Mouse (Mus musculus) skeletal muscle tissue, adult 2 months (tissue): ENCODE results near the gene Ydjc.

Experiments
- DNase-seq: peaks from one replicate; pipeline ENCODE4 v3.0.0-alpha.2; 2012; ENCODE audit warnings: low read depth, low spot score

Ydjc gene

DNA sequence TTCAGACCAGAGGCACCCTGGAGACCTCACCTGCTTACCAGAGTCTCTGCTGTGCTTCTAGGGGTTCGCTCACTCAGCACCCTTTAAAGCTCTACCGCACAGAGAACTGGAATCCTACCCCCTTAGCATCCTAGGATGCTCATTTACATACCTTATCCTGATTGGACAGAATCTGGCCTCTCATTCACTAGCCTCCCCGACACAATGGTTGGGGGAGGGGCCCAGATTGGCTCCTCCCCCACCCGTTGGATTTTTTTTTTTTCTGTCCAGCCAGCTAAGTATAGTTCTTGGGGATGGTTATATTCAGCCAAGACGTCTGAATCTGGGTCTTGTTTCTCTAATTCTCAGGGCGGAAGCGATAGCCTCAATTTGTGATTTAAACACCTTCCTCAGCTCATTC lies at the start of gene Ydjc:
Ydjc (plus strand) TSS at position 283 of the 400 bp plus-strand sequence.
- no peak for DNase-seq

DNA sequence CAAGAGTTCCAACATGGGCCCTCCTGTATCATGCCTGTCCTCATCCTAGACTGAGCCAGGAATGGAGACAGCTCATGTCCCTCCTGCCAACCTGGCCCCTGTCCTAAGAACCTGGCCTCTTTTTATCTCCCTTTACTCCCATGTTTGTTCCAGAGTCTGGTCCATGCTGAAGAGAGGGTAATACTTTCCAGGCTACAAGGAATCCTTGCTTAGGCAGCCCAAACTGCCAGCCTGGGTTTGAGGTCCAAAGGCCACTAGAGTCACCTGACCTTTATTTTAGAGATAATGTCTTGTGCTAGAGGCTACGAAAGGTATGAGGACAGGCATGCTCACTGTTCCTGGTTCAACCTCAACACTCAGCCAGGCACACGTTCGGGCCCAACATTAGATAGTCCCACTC lies 47.5 kb upstream of the Ydjc start:
- no peak for DNase-seq

DNA sequence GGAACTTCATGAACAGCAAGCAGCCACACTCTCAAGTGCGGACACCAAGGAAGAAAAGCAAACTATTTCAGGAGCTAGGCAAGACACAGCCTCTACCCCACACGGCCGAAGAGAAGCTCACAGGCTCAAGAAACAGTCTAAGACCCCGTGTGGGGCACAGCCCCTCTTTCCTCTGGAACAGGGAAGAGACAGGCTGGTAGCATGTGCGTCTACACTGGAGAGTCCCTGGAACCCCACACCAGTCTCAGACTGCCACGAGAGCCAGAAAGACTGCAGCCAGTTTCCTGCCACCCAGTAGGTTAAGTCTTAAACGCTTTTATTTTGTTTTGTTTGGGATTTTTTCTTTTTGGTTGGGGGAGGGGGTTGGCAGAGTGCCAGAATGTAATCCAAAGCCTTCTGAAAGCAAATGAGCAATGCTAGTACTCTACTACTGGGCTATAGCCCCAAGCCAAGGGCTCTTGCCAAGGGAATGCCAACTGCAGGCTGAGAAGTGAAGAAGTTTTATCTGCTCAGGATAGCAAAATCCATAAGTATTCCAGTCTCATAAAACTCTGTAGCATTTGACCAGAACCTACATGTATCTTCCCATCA lies 41.7 kb upstream of the Ydjc start:
- no peak for DNase-seq

DNA sequence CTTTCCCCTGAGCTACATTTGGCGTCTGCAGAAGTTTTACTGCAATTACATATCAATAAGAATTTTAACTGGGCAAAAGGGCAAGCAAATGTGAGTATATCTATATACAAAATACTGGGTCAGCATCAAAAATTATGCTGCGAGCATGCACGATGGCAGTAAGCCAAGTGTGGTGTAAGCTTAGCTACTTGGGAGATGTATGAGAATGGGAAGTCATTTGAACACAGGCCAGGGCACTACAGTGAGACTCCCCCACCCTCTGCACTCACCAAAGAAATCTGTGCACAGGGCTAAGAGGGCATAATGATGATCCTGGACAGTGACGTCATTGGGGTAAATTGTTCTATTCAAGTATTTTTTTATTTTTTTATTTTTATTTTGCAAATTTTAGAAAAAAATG lies 39.8 kb upstream of the Ydjc start:
- DNase-seq: no peak

DNA sequence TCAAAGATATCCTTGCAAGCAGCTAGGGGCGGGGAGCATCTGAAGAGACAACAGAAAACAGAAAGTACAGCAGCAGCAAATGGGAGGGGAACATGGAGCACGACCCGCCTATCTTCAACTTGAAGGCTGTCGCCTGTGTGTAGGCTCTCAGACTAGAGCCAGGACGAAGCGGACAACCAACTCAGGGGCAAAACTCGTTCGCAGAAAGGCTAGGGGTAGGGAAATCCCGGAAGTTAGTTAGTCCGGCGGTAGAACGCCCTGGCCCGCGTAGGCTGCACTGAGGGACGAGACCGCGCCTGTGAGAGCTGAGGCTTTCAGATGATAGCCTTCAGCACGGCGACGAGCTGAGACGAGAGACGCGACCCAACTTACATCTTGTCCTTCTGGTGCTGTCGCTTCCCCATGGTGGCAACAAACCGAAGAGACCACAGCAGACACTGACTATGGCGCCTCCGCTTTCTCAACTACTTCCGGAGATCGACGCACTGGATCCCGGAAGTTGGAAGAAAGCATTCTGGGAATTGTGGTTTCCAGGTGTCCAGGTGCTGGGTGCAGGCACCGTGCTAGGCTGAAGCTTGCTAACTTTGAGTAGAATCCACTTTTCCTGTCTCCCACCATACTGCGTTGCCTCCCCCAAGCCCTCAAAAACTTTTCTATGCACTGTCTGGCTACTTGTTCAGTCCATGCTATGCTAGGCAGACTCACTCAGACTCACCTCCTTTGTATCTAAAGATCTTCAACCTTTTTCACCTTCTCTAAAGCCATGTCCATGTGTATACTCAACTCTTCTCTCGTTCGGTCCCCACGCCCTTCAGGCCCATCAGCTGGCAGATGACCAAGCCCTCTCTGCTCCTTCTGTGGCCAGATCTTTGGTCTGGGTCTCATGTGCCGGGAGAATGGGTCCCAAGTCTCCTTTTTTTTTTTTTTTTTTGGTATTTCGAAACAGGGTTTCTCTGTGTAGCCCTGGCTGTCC lies 33.4 kb upstream of the Ydjc start, which contains the start of gene Ppil2:
Ppil2 (minus strand) TSS at position 487 of the 973 bp plus-strand sequence.
- DNase-seq: peak; percentile 60

DNA sequence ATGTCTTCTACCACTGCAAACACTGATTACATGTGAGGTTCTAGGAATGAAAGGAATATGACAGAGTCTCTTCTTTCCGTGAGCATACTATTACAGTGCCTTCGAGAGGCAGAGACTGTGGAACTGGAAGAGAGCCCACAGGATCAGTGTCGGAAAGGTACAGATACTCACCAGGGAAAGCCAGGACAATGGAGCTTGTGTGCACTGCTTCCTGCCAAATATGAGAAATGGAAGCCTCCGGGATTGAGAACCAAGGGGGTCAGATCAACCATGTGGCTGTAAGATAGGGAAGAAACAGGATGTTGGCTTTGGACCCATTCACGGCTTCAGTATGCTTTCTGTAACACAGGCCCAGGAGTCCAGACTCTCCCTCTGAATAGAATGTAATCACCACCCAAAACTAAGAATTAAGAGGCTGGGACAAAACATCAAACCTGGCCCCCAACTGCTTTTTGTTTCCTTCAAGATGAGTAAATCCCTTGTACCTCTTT lies 27.1 kb upstream of the Ydjc start:
- no peak for DNase-seq

DNA sequence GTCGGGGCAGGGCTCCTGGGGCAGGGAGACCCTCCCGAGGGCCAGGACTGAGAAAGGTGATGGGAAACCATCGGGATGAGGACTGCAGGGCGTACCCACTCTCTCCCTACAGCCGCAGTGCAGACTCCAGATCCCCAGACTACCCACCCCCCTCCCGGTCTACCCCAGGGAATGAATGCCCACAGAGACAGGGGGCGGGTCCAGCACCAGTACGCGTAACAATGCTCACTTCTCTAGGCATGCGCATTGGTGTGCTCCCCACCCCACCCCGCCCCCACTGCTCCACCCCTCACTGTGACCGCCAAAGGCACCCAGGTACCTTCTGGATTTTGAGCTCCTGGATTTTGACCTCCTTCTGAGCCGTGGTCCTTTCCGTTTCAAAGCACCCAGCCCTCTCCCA lies 22.9 kb upstream of the Ydjc start:
- no peak for DNase-seq

DNA sequence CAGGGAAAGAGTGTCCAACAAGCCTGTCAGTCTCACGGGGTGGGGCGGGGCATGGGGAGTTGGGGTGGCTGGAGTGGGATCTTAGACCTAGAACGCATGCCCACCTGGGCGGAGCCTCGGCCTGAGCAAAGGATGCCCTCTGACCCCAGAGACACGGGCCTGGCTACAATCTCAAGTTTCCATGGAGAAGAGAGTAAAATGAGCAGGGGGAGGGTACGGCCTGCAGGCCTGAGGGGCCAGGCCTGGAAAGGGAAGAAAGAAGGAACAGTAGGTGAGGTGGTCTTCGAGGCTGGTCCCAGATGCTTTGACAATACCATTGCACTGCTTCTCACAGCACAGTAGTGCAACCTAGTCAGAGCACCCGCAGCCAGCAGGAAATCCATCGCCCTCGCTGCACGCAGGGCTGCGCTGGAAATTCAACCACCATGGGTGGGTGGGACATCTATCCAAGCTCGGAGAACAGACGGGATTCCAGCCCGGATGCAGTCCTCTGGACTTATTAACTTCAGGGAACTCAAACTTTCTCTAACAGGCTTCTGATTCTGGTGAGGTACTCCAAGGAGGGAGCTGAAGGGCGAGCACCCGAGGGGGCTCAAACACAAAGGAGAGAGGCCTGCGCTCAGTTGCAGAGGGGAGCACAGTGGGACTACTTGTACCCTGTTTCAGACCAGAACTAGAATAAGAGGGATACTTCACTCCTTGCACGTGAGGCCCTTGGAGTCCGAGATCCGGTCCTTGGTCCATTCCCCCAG lies 20.1 kb upstream of the Ydjc start:
- DNase-seq: no peak

DNA sequence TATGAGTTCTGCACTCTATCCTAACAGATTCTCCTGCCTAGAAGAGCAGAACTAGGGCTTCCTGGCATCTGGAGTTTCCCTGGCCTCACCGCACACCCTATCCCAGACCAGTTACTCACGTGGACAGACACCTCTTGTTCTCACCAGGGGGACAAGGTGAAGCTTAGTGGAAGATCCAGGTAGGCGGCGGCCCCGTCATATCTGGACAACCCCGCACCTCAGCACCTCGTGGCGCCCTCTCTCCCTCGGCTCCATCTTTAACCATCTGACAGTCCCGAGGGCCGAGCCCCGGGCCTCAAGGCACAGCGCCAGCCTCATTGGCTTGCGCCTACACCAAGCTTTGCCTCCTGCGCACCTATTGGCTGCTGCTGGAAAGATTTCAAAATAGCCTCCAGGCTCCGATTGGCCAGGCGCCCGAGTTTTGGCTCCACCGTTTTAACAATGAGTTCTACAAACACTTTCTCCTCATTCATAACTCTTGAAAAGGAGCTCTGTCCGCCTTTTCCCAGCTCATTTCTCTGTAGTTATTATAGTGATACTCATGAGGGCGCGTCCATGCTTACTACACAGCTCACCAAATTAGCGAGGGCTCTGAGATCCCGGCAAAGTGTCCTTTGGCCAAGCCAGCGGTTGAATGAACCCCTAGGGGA lies 19.4 kb upstream of the Ydjc start, which contains the start of gene 2610318N02Rik:
2610318N02Rik (minus strand) TSS at position 297 of the 650 bp plus-strand sequence.
- DNase-seq: no peak

DNA sequence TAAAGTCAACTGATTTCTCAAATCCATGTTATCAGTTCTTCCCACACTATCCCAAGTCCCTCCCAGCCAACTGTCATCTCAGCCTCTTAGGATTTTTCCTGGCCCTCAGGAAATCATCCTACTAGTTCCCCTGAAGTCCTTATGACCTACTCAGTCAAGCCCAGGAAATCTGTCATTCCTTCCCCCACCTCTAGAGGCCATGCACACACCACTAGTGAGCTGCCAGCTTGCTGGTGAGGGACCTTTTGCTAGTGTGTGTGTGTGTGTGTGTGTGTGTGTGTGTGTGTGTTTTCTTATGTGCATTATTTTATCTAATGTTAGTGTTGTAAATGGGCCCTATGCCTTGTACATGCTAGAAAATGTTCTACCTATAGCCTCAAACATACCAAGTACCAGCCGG lies 17.1 kb upstream of the Ydjc start:
- DNase-seq: no peak

DNA sequence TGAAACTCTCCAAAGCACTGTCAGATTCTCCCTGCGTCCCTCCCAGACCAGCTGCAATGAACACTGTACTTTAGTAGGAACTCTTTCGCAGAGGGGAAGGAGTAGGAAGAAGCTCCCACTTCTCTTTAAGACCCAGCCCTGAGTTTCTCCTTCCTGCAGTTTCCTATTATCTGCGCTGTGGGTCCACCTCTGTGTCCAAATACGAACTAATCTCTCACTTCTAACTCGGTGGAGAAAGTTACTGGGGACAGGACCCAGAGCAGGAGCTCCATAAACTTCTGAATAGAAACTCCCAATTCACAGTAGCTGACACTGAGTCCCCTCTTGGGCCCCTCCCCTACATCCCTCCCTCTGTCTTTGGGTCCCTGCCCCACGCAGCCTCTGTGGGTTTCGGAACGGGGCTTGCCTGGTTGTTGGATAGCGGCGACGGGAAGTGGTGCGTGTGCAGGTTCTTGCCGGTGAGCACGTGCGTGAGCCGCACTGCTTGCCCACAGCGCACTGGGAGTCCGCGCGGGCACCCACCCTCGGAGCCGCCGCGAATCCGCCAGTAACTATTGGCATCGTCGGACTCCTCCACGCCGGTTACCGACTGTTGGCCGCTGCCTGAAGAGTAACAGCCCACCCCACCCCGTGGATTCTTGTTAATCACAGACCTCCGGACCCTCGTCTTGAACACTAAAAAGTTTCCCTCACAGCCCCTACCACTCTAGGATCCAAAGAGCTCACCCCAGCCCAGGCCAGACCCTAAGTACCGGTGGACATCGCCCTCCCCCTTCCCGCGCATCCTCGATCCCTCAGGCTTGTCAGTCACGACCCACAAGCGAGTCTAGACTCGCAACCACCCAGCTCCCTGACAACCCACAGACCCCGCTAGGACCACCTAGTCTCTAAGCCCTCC lies 13.0 kb upstream of the Ydjc start:
- DNase-seq: no peak

DNA sequence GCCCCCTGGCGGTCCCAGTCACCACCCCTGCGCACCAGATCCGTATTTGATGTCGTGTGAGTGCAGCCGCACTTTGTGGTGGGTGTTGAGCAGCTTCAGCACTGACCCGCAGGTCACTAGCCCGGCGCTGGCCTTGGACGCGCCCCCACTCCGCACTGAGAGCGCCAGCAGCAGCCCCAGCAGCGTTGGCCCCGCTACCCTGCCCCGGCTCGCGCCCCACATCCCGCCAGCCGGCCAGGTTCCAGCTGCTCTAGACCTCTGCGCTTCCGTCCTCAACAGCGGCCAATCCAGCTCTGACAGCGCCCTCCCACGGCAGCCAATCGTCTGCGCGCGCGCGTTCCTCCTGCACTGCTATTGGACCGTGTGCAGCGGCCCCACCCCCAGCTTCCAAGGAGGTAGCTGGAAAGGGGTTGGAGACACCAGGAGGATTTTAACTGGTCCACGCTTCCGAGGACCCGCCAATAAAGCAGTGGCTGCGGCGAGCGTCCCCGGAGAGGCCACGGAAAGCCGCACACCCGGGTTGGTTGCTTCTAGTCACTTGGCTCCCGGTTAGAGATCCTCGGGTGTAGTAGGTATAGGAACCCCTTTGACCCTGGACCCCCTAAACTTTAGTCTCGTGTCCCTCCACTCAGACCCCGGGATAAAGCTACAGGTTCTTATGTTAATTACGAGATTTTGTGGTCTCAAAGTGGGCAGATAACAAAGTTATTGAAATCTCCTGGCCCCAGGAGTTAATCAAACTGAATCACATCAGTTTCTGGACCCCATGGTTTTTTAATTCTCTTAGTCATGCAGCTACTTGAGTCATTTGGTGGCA lies 12.1 kb upstream of the Ydjc start, which contains the start of gene Sdf2l1:
Sdf2l1 (minus strand) TSS at position 295 of the 817 bp plus-strand sequence.
- DNase-seq: peak; percentile 92

DNA sequence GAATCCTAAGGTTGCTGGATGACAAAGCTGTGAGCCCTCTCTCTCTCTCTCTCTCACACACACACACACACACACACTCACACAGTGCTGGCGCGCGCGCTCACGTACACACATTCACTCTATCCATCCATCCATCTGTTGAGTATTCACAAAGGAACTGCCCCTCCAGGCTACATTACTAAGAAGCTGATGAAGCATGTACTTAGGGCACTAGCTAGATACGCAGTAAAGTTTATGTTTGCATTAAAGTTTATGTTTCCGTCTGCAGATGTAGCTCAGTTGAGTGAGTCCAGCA lies 11.6 kb upstream of the Ydjc start:
- no peak for DNase-seq

DNA sequence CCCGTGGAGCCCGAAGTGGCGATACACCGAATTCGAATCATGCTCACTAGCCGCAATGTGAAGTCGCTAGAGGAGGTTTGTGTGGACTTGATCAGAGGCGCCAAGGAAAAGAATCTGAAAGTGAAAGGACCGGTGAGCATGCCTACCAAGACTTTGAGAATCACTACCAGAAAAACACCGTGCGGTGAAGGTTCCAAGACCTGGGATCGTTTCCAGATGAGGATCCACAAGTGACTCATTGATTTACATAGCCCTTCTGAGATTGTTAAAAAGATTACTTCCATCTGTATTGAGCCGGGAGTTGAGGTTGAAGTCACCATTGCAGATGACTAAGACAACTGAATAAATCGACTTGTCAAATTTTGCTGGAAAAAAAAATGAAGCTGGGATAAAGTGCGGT lies 7.1 kb upstream of the Ydjc start:
- DNase-seq: no peak

DNA sequence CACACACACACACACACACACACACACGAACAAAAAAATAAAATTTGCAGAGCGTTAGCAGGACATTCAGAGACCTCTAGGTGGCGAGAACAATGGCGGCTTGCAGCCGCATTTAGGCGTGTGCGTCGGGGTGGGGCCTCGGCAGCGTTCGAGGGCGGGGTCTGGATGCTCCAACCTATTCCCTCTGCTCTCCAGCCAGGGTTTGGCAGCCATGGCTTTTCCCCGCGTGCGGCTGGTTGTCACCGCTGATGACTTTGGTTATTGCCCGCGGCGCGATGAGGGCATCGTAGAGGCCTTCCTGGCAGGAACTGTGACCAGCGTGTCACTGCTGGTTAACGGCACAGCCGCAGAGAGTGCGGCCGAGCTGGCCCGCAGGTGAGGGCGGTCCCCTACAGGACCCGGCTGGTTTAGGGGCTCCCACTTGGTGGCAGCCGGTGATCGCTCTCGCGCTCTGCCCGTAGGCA lies 2.4 kb downstream of the Ydjc start, which contains the start of gene Ccdc116:
Ccdc116 (minus strand) TSS at position 458 of the 464 bp plus-strand sequence.
- peak; percentile 41 for DNase-seq

DNA sequence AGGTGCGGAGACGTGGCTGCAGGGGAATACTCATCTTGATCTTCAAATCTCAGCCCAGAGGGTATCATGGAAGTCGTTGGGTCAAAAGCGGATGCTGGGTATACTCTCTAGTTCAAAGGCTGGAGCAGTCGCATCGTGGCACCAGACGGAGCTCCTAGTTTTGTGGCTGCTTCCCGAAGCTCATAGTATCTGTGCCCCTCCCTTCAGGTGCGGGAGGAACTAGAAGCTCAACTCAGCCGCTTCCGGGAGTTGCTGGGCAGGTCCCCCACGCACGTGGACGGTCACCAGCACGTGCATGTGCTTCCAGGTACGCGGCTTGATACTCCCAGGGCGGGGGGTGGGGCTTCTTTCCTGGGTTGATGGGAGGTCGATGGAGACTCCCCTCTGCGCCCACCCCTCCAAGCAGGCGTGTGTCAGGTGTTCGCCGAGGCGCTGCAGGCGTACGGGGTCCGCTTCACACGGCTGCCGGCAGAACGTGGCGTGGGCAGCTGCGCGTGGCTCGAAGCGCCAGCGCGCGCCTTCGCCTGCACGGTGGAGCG lies 3.0 kb downstream of the Ydjc start:
- DNase-seq: no peak

DNA sequence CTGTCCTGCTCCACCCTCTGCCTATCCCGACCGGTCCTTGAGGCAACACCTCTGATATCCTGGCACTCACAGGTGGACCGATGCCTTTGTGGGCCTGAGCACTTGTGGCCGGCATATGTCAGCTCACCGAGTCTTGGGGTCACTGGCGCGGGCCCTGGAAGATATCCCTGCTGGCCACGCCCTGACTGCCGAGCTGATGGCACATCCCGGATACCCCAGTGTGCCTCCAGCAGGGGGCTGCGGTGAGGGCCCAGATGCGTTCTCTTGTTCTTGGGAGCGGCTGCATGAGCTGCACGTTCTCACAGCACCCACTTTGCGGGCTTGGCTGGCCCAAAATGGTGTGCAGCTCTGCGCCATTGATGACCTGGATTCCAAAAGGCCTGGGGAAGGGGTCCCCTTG lies 3.7 kb downstream of the Ydjc start:
- DNase-seq: no peak

DNA sequence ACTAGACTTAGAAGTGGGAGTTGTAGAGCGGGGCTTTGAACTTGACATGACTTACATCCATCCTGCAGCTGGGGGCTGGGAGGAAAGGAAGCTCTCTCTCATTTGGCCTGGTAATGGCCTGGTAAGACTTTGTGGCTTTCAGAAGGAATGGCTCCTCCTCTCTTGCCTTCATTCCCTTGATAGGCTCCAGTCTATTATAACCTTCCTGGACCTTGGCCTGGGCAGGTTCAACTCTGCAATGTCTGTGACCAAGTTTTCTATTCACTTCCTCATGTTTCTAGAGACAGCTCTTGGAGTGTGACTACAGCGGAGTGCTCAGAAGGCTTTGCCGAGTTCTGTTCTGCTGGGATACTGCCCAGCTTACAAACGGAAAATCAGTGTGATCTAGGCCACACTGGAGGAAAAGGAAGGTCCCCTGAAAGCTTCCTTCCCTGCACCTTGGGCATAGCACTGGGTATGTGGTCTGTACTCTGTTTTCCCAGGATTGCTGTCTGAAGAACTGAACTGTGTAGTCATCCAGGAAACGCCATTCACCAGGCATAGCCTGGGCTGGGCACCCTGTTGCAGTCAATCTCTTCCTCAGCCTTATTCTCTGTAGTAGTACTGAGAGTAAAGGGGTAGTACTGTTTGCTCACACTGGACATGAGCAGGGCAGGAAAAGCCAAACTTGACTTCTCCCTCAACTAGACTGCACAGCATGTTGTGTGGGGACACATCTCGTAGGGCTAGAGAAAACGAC lies 6.3 kb downstream of the Ydjc start:
- no peak for DNase-seq
